8 mouse cellular contexts compared by ENCODE assay signal in genomic region chr1:87607385-87608091, GRCm38 (mm10). TPM values are rescaled to one million over a fixed set of nuclear protein-coding genes. Genes with fewer than 3 reads are reported as not detected.
DNase-seq lines count a peak whose midpoint lies in the region; ATAC-seq and TF ChIP-seq lines count a peak whose summit lies in the region.

No protein-coding gene starts in this region.

- peak; percentile 61; the same call in 1 of the 2 replicates for ATAC-seq in hindbrain, embryonic 13.5 days (ENCODE audit: low FRiP score)
- no peak for ATAC-seq in hindbrain, embryonic 11.5 days (ENCODE audit: low FRiP score)

- no peak overlapping the region for H3K9ac ChIP-seq in hindbrain, embryonic 13.5 days
- no peak overlapping the region for H3K9ac ChIP-seq in hindbrain, embryonic 11.5 days (ENCODE audit: low read depth, low read length)
- no peak overlapping the region for H3K9ac ChIP-seq in ES-Bruce4 (ENCODE audit: low read depth, poor library complexity, severe bottlenecking)

- H3K4me2 ChIP-seq in hindbrain, embryonic 13.5 days = no peak overlapping the region
- H3K4me2 ChIP-seq in hindbrain, embryonic 11.5 days (replicated peaks; ENCODE audit: low read depth, low read length) = no peak overlapping the region

- no peak for TF ChIP-seq EP300 in ES-Bruce4 (IDR thresholded peaks at IDR 0.05; ENCODE audit: insufficient read depth, low read depth, low read length)

- TF ChIP-seq POLR2A in ES-Bruce4 (IDR thresholded peaks at IDR 0.05; ENCODE audit: insufficient read depth, low read length) = no peak

- H3K4me3 ChIP-seq in hindbrain, embryonic 13.5 days = no peak overlapping the region
- no peak overlapping the region for H3K4me3 ChIP-seq in hindbrain, embryonic 11.5 days (ENCODE audit: low read depth, low read length)
- H3K4me3 ChIP-seq in ES-Bruce4 (ENCODE audit: low read depth, low read length) = peak overlapping the region; percentile 32

- H3K9me3 ChIP-seq in hindbrain, embryonic 13.5 days = no peaks in the 10 kb centered on the region
- no peaks in the 10 kb centered on the region for H3K9me3 ChIP-seq in hindbrain, embryonic 11.5 days (ENCODE audit: control insufficient read depth, low read length)
- H3K9me3 ChIP-seq in ES-Bruce4 (replicated peaks; ENCODE audit: control insufficient read depth, insufficient read depth, low read length, poor library complexity, severe bottlenecking) = no peaks in the 10 kb centered on the region

- intact Hi-C loops in heart, postnatal 36 days (cut with DNase I) = loop anchor here (1.0 kb wide), 1 partner anchor 160 kb away; no protein-coding TSS in a partner anchor

- no peak overlapping the region for H3K27ac ChIP-seq in hindbrain, embryonic 13.5 days
- no peak overlapping the region for H3K27ac ChIP-seq in hindbrain, embryonic 11.5 days (ENCODE audit: low read depth, low read length)
- no peak overlapping the region for H3K27ac ChIP-seq in ES-Bruce4 (ENCODE audit: insufficient read depth, low read length)

- DNase-seq in hindbrain, embryonic 11.5 days (ENCODE audit: low spot score) = no peak
- peak; percentile 69 for DNase-seq in cerebellum, adult 9-10 months
- DNase-seq in heart, postnatal 36 days = peak; percentile 36 to 39
- DNase-seq in left cerebral cortex, adult 8-10 months (ENCODE audit: low spot score in 2 of 2) = peak; percentile 67 to 87
- peak; percentile 73 for DNase-seq in right cerebral cortex, postnatal 4 days
- no peak for DNase-seq in retina, postnatal 1 day

- no peaks in the 10 kb centered on the region for H3K4me1 ChIP-seq in hindbrain, embryonic 13.5 days (replicated peaks)
- no peaks in the 10 kb centered on the region for H3K4me1 ChIP-seq in hindbrain, embryonic 11.5 days (replicated peaks; ENCODE audit: control insufficient read depth, insufficient read depth, low read length)
- no peaks in the 10 kb centered on the region for H3K4me1 ChIP-seq in ES-Bruce4 (ENCODE audit: control insufficient read depth, insufficient read depth, low read length)

- no peaks in the 10 kb centered on the region for H3K36me3 ChIP-seq in hindbrain, embryonic 13.5 days
- H3K36me3 ChIP-seq in hindbrain, embryonic 11.5 days (ENCODE audit: control insufficient read depth, insufficient read depth, low read length) = no peaks in the 10 kb centered on the region
- no peaks in the 10 kb centered on the region for H3K36me3 ChIP-seq in ES-Bruce4 (ENCODE audit: control insufficient read depth, insufficient read depth, low read length, poor library complexity, severe bottlenecking)

- TF ChIP-seq CTCF in ES-Bruce4 (IDR thresholded peaks at IDR 0.05; ENCODE audit: low read depth, low read length) = no peak

- WGBS in hindbrain, embryonic 13.5 days = 75% methylated on average over 21 of the region's 21 CpGs
- 84% methylated on average over 21 of the region's 21 CpGs for WGBS in hindbrain, embryonic 11.5 days

- no peaks in the 10 kb centered on the region for H3K27me3 ChIP-seq in hindbrain, embryonic 13.5 days
- H3K27me3 ChIP-seq in hindbrain, embryonic 11.5 days (ENCODE audit: control insufficient read depth, insufficient read depth, low read length) = no peaks in the 10 kb centered on the region
- no peaks in the 10 kb centered on the region for H3K27me3 ChIP-seq in ES-Bruce4 (ENCODE audit: control insufficient read depth, insufficient read depth, low read length, poor library complexity, severe bottlenecking)

RNA-seq across cellular contexts. Expression of gene Inpp5d, which starts 12.6 kb away (rescaled TPM):
- polyA plus RNA-seq in hindbrain, embryonic 13.5 days (2015; fragmentation: Nextera tagmentation; extraction: Ambion mirVana) = 4.0 and 4.1 TPM in 2 replicates
- 3.7 and 4.2 TPM in 2 replicates for polyA plus RNA-seq in hindbrain, embryonic 11.5 days (2014; fragmentation: Nextera tagmentation; extraction: Ambion mirVana)
- 15.7 and 16.8 TPM in 2 replicates for polyA plus RNA-seq in ES-Bruce4 (2011; ENCODE audit: insufficient read depth, insufficient read length, low read depth, missing spikeins)
- total RNA-seq in heart, postnatal 36 days (2021) = 10 to 100 TPM in 1 of 2 experiments, 1 to 10 TPM in 1; 9.0 to 21.8 TPM
- 10 to 100 TPM; 21.6 to 40.6 (median 29.6) TPM for total RNA-seq in left cerebral cortex, adult 8-10 months (2022)

RNA-seq across cellular contexts. Expression of gene Ngef, which starts 33.9 kb away (rescaled TPM):
- polyA plus RNA-seq in hindbrain, embryonic 13.5 days (2015; fragmentation: Nextera tagmentation; extraction: Ambion mirVana) = 9.3 and 9.5 TPM in 2 replicates
- polyA plus RNA-seq in hindbrain, embryonic 11.5 days (2014; fragmentation: Nextera tagmentation; extraction: Ambion mirVana) = 2.3 and 2.9 TPM in 2 replicates
- polyA plus RNA-seq in ES-Bruce4 (2011; ENCODE audit: insufficient read depth, insufficient read length, low read depth, missing spikeins) = 0.72 and 1.1 TPM in 2 replicates
- total RNA-seq in heart, postnatal 36 days (2021) = under 1 TPM; 0.14 to 0.22 TPM
- 100 to 1,000 TPM; 351 to 426 (median 388) TPM for total RNA-seq in left cerebral cortex, adult 8-10 months (2022)

Comparison
In these comparisons a context has a peak if more than half of its experiments do, and no peak if none do; other contexts are left out.
1. DNase-seq: peak in cerebellum, adult 9-10 months (single experiment), heart, postnatal 36 days (2 of 2), left cerebral cortex, adult 8-10 months (2 of 2) and right cerebral cortex, postnatal 4 days (single experiment); none in hindbrain, embryonic 11.5 days (single experiment) and retina, postnatal 1 day (single experiment).